Mouse (Mus musculus) midbrain, embryonic 11.5 days (tissue): ENCODE measurements around the gene Itpkb. TPM values are rescaled to one million over a fixed set of nuclear protein-coding genes. Genes with fewer than 3 reads are reported as not detected.

ENCODE experiments used
- ATAC-seq: fragments of 200-750 bp; cut with Nextera tagmentation; 2 replicates; pipeline ENCODE4 v1.8.0; 2017; ENCODE audit warnings: moderate TSS enrichment, moderate library complexity; ENCODE audit not compliant: low FRiP score
- DNase-seq: peaks from one replicate; pipeline ENCODE4 v3.0.0; 2015; ENCODE audit warnings: low spot score; ENCODE audit errors: missing footprints
- H3K27ac ChIP-seq: fragments of 300-500 bp; sonication (generic); 2 replicates; pipeline ENCODE4 v1.5.1; 2014; ENCODE audit warnings: low read depth, low read length
- H3K27me3 ChIP-seq: fragments of 300-500 bp; sonication (generic); 2 replicates; pipeline ENCODE4 v1.6.1; 2014; ENCODE audit warnings: mild to moderate bottlenecking, low read length, moderate library complexity, mixed read lengths; ENCODE audit not compliant: control insufficient read depth, insufficient read depth
- H3K36me3 ChIP-seq: fragments of 300-500 bp; sonication (generic); 2 replicates; pipeline ENCODE4 v1.6.1; 2014; ENCODE audit warnings: mild to moderate bottlenecking, low read length, moderate library complexity, mixed read lengths; ENCODE audit not compliant: control insufficient read depth, insufficient read depth
- H3K4me1 ChIP-seq: fragments of 300-500 bp; sonication (generic); 2 replicates; pipeline ENCODE4 v1.6.1; 2014; ENCODE audit warnings: low read length; ENCODE audit not compliant: control insufficient read depth, insufficient read depth
- H3K4me2 ChIP-seq: fragments of 300-500 bp; sonication (generic); 2 replicates; pipeline ENCODE4 v1.6.1; 2014; ENCODE audit warnings: mild to moderate bottlenecking, moderate library complexity
- H3K4me3 ChIP-seq: fragments of 300-500 bp; sonication (generic); 2 replicates; pipeline ENCODE4 v1.5.1; 2014; ENCODE audit warnings: low read depth, low read length
- H3K9ac ChIP-seq: fragments of 300-500 bp; sonication (generic); 2 replicates; pipeline ENCODE4 v1.6.1; 2014; ENCODE audit warnings: low read length
- H3K9me3 ChIP-seq: fragments of 300-500 bp; sonication (generic); 2 replicates; pipeline ENCODE4 v1.6.1; 2016; ENCODE audit warnings: low read length; ENCODE audit not compliant: control insufficient read depth
- WGBS: fragments of 180-500 bp; shearing (Covaris S2); extraction: QIAGEN DNeasy Blood & Tissue Kit; methylation state at CpG from one replicate; pipeline ENCODE4 v1.1.7; 2014; 5-methylcytosine and 5-hydroxymethylcytosine counted together
- polyA plus RNA-seq: library from polyadenylated mRNA; unstranded; fragments of >200 nt; fragmentation: Nextera tagmentation; extraction: Ambion mirVana; gene quantifications from 2 replicates; pipeline ENCODE4 v1.2.1, GENCODE M21; 2014

Itpkb gene
- polyA plus RNA-seq, 1 experiment from 2014 or later, result 1.9 TPM

DNA sequence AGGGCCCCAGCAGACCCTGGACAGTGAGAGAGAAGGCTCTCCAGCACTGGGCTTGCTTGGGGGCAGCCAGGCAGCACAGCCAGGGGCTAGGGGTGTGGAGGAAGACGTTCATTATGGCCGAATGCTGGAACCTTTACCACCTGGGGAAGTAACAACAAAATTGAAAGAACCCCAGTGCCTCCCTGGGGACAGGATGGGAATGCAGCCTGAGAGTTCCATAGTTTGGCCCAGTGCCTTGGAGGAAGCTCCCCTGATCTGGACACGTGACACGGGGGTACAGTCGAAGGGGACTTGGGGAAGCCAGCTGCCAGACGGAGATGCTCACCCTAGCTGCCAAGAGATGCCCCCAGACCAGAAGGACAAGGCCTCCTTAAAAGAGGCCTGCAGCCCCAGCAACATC is 3.3 kb downstream of the Itpkb start:
- Histone ChIP-seq H3K27ac (no peak overlapping the region), H3K9me3 (no peaks in the 10 kb centered on the region), H3K4me3 (no peak overlapping the region), H3K9ac (no peak overlapping the region), H3K36me3 (no peaks in the 10 kb centered on the region), H3K27me3 (peaks cover 18% of the 10 kb centered on the region), H3K4me1 (peaks cover 16% of the 10 kb centered on the region), H3K4me2 (0 out of 2 replicates have a peak overlapping the region, but pooled peaks have one; percentile 1)
- 34% methylated on average over 6 of the region's 6 CpGs for WGBS
- no peak for DNase-seq
- no peak for ATAC-seq

GRCm38 (mm10) chr1:180334541-180334940 is 4.3 kb downstream of the Itpkb start:
- ATAC-seq (no peak), DNase-seq (no peak)
- 91% methylated on average over 6 of the region's 6 CpGs for WGBS
- Histone ChIP-seq H3K9ac (no peak overlapping the region), H3K27me3 (peaks cover 17% of the 10 kb centered on the region), H3K4me3 (no peak overlapping the region), H3K4me1 (peaks cover 14% of the 10 kb centered on the region), H3K27ac (no peak overlapping the region), H3K4me2 (no peak overlapping the region), H3K36me3 (no peaks in the 10 kb centered on the region), H3K9me3 (no peaks in the 10 kb centered on the region)

GRCm38 (mm10) chr1:180335513-180336375 is 5.5 kb downstream of the Itpkb start:
- Histone ChIP-seq H3K9ac (no peak overlapping the region), H3K4me1 (peaks cover 13% of the 10 kb centered on the region)

DNA sequence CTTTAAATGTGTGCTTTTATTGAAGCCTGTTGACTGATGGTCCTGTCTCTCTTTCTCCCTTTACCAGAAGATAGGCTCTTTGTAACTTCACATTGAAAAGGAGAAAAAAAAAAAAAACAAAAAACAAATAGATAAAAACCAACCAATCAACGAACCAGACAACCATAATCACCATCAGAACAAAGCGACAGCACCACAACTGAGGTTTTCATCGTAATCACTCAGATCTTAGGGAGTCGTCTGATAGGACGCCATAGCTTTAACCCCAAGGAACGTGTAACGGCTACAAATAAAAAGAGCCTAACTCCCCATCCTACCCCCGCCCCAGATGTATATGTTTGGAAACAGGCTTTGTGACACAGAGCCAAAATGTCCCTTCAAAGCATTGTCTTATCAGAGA is 8.1 kb downstream of the Itpkb start:
- no peak for DNase-seq
- no peak for ATAC-seq
- no peak overlapping the region for H3K27ac ChIP-seq
- H3K4me1 ChIP-seq, result no peaks in the 10 kb centered on the region; the same call in 1 of the 2 replicates
- 87% methylated on average over 8 of the region's 8 CpGs for WGBS
- H3K36me3 ChIP-seq, result no peaks in the 10 kb centered on the region
- H3K4me3 ChIP-seq, result no peak overlapping the region
- no peak overlapping the region for H3K4me2 ChIP-seq
- peaks cover 6% of the 10 kb centered on the region for H3K27me3 ChIP-seq
- H3K9me3 ChIP-seq, result no peaks in the 10 kb centered on the region
- no peak overlapping the region for H3K9ac ChIP-seq

More at GRCm38 (mm10) chr1:180335513-180336375, 5.5 kb downstream of the Itpkb start:
- no peak for ATAC-seq
- H3K4me2 ChIP-seq, result no peak overlapping the region
- peaks cover 16% of the 10 kb centered on the region for H3K27me3 ChIP-seq
- no peaks in the 10 kb centered on the region for H3K9me3 ChIP-seq
- no peak for DNase-seq
- 84% methylated on average over 12 of the region's 12 CpGs for WGBS
- H3K4me3 ChIP-seq, result no peak overlapping the region
- no peak overlapping the region for H3K27ac ChIP-seq
- no peaks in the 10 kb centered on the region for H3K36me3 ChIP-seq

DNA sequence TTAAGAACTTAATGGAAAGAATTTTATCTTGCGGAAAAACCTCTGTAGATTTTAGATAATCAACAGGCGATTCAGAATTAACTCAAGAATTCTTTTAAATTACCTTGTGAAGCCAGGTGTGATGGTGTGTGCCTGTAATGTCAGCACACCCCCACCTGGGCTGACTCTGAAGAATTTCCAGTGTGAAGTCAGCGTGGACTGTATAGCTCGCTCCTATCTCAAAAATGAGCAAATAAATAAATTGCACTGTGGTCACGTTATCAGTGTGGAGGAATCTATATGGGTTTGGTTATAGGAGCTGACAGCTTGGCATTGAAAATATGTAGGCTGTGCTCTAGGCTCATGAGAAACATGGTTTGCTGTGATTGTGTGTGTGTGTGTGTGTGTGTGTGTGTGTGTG is 8.9 kb downstream of the Itpkb start:
- Histone ChIP-seq H3K4me2 (no peak overlapping the region), H3K4me3 (no peak overlapping the region), H3K4me1 (no peaks in the 10 kb centered on the region; the same call in 1 of the 2 replicates), H3K9ac (no peak overlapping the region), H3K9me3 (no peaks in the 10 kb centered on the region), H3K27ac (no peak overlapping the region), H3K36me3 (no peaks in the 10 kb centered on the region), H3K27me3 (no peaks in the 10 kb centered on the region; the same call in 1 of the 2 replicates)
- WGBS, result 92% methylated on average over 5 of the region's 5 CpGs
- no peak for ATAC-seq
- no peak for DNase-seq

GRCm38 (mm10) chr1:180342944-180343343 is 12.7 kb downstream of the Itpkb start:
- Histone ChIP-seq H3K27me3 (no peaks in the 10 kb centered on the region), H3K36me3 (no peaks in the 10 kb centered on the region), H3K27ac (no peak overlapping the region), H3K4me3 (no peak overlapping the region), H3K9me3 (no peaks in the 10 kb centered on the region), H3K4me1 (no peaks in the 10 kb centered on the region; the same call in 1 of the 2 replicates), H3K9ac (no peak overlapping the region), H3K4me2 (no peak overlapping the region)
- no peak for ATAC-seq
- no peak for DNase-seq
- 76% methylated on average over 7 of the region's 7 CpGs for WGBS

GRCm38 (mm10) chr1:180343434-180344210 is 13.3 kb downstream of the Itpkb start:
- Histone ChIP-seq H3K4me2 (no peak overlapping the region), H3K27ac (no peak overlapping the region), H3K36me3 (no peaks in the 10 kb centered on the region), H3K27me3 (no peaks in the 10 kb centered on the region), H3K4me1 (no peaks in the 10 kb centered on the region), H3K9ac (no peak overlapping the region), H3K9me3 (no peaks in the 10 kb centered on the region), H3K4me3 (no peak overlapping the region)
- DNase-seq (peak; percentile 86), ATAC-seq (no peak)
- 39% methylated on average over 8 of the region's 8 CpGs for WGBS

DNA sequence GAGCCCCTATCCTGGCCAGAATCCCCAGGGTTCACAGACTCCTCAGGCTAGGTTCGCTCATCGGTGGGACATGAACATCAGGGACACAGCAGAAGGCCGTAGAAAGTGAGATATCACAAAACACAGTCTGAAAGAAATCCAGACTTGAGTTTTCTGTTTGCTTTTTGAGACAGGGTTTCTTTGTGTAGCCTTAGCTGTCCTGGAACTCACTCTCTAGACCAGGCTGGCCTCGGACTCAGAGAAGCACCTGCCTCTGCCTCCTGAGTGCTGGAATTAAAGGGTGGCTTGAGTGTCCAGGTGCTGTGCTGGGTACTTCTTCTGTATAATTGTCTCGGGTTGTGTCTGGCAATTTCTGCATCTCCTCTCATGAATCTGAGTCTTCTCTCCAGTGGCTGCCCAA is 14.8 kb downstream of the Itpkb start:
- WGBS, result 97% methylated on average over 5 of the region's 5 CpGs
- Histone ChIP-seq H3K4me2 (no peak overlapping the region), H3K27me3 (no peaks in the 10 kb centered on the region), H3K36me3 (no peaks in the 10 kb centered on the region), H3K4me3 (no peak overlapping the region), H3K4me1 (no peaks in the 10 kb centered on the region), H3K27ac (no peak overlapping the region), H3K9ac (no peak overlapping the region), H3K9me3 (no peaks in the 10 kb centered on the region)
- ATAC-seq (no peak), DNase-seq (peak; percentile 70)

GRCm38 (mm10) chr1:180347059-180347458 is 16.8 kb downstream of the Itpkb start:
- no peak overlapping the region for H3K27ac ChIP-seq
- 77% methylated on average over 4 of the region's 4 CpGs for WGBS
- no peaks in the 10 kb centered on the region for H3K4me1 ChIP-seq

More at GRCm38 (mm10) chr1:180347059-180347458, 16.8 kb downstream of the Itpkb start:
- Histone ChIP-seq H3K36me3 (no peaks in the 10 kb centered on the region), H3K9me3 (no peaks in the 10 kb centered on the region), H3K4me3 (no peak overlapping the region), H3K9ac (no peak overlapping the region), H3K4me2 (no peak overlapping the region), H3K27me3 (no peaks in the 10 kb centered on the region)
- ATAC-seq, result no peak
- DNase-seq, result no peak
